Mouse (Mus musculus) olfactory bulb, adult 2 months (tissue): ENCODE data around the gene Prss57. TPM values are rescaled to one million over a fixed set of nuclear protein-coding genes. Genes with fewer than 3 reads are reported as not detected.
A peak's percentile ranks its signal among the peaks of the same experiment; 100 is the strongest.

Experiments used
- H3K27ac ChIP-seq: fragments of 200-500 bp; 2 replicates; pipeline ENCODE4 v1.5.1; 2012; ENCODE audit warnings: low read depth, low read length; ENCODE audit not compliant: insufficient read depth
- H3K4me1 ChIP-seq: fragments of 200-500 bp; 2 replicates; pipeline ENCODE4 v1.6.1; 2012; ENCODE audit warnings: low read length; ENCODE audit not compliant: control insufficient read depth, insufficient read depth
- H3K4me3 ChIP-seq: fragments of 200-500 bp; 2 replicates; pipeline ENCODE4 v1.5.1; 2012; ENCODE audit warnings: mild to moderate bottlenecking, low read depth, low read length, moderate library complexity; ENCODE audit not compliant: insufficient read depth
- CTCF ChIP-seq: fragments of 200-500 bp; IDR thresholded peaks from 2 replicates; pipeline ENCODE4 v1.5.1; 2012; ENCODE audit warnings: low read depth, mild to moderate bottlenecking, low read length, moderate library complexity; ENCODE audit not compliant: insufficient read depth
- POLR2A ChIP-seq: fragments of 200-500 bp; IDR thresholded peaks from 2 replicates; pipeline ENCODE4 v1.6.1; 2012; ENCODE audit warnings: mild to moderate bottlenecking, low read depth, low read length, moderate library complexity; ENCODE audit not compliant: insufficient read depth
- WGBS: fragments of 180-500 bp; shearing (Covaris S2); methylation state at CpG from one replicate; pipeline ENCODE4 v1.1.7; 2018; 5-methylcytosine and 5-hydroxymethylcytosine counted together
- polyA plus RNA-seq: library from polyadenylated mRNA; stranded (reverse); fragments of >200 nt; gene quantifications from 2 replicates; pipeline ENCODE4 v1.2.4, GENCODE M21; 2012; ENCODE audit warnings: low replicate concordance; ENCODE audit not compliant: missing spikeins, insufficient read depth, insufficient read length

Gene Prss57
- polyA plus RNA-seq, 1 experiment: not detected

DNA sequence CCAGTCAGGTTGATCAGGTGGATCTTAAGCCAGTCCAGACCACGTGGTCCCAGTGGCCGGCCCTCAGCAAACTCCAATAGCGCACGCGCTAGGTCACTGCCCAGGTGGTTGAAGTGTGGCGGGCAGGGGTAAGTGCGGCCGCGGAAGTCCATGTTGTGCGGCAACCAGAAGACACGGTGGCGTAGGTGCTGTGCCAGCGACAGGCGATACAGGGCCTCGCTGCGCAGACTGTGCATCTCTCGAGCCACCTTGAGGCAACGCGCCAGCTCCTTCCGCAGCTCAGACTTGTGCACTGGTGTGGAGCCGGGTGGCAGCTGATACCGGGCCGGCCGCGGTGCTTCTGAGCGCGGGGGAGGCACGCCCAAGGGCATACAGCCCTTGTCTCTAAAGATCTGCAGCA is 51.5 kb downstream of the Prss57 start:
- no peak overlapping the region for H3K4me3 ChIP-seq
- no peak overlapping the region for H3K27ac ChIP-seq
- TF ChIP-seq CTCF (no peak), POLR2A (no peak)
- 96% methylated on average over 28 of the region's 28 CpGs for WGBS
- H3K4me1 ChIP-seq: no peaks in the 10 kb centered on the region

DNA sequence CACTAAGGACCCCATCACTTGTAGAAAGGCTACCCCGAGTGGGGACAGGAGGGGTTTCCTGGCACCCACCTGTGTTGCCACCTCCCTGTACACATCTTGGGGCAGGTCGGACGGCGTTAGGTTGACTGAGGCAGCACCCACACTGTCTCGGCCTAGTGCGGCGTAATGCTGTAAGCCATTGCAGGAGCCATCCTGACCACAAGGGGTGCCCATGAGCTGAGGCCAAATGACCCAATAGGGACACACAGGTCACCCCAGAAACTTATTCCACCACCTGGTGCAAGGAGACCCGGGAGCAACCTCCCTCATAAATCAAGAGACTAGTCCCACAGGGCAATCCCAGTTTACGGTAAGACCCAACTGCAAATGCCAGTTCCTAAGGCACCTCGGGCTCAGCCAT is 52.5 kb downstream of the Prss57 start:
- WGBS: 86% methylated on average over 10 of the region's 10 CpGs
- no peaks in the 10 kb centered on the region for H3K4me1 ChIP-seq
- no peak for TF ChIP-seq POLR2A
- TF ChIP-seq CTCF: peak; percentile 35; the same call in 1 of the 2 replicates
- no peak overlapping the region for H3K4me3 ChIP-seq
- H3K27ac ChIP-seq: no peak overlapping the region

DNA sequence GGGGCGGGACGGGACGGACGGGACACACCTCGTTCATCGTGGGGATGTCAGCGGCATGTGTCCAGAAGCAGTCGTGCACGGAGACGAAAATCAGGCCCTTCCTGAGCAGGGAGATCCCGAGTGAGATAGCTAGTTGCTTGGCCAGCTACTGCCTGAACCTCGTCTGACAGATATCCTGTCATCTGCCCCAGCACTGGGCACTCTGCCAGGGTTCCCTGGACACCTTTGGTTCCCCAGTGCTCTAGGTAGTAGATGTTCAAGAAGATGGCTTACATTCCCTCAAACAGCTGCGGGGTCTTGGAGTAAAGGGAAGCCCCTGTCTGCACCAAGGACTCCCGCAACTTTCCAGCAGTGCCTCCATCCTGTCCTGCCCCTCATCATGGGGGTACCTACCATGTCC is 54.1 kb downstream of the Prss57 start:
- TF ChIP-seq POLR2A (no peak), CTCF (no peak)
- WGBS: 86% methylated on average over 14 of the region's 14 CpGs
- H3K4me1 ChIP-seq: no peaks in the 10 kb centered on the region
- no peak overlapping the region for H3K4me3 ChIP-seq
- H3K27ac ChIP-seq: no peak overlapping the region

DNA sequence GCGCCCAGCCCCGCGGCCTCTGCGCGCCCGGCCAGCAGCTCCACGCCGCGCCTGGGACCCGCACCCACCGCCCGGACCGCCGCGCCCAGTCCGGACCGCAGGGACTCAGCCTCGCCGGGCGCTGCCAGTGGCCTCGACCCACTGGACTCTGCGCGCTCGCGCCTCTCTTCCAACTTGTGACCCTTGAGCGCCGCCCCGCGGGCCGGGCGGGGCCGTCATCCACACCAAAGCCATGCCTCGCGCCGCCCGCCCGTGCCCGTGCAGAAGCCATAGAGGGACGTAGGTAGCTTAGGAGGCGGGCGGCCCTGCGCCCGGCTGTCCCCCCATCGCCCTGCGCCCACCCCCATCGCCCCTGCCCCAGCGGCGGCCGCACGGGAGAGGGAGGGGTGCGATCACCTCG is 55.4 kb downstream of the Prss57 start:
- Histone ChIP-seq H3K4me1 (no peaks in the 10 kb centered on the region), H3K4me3 (no peak overlapping the region), H3K27ac (no peak overlapping the region)
- WGBS: 57% methylated on average over 51 of the region's 52 CpGs
- TF ChIP-seq POLR2A: no peak
- no peak for TF ChIP-seq CTCF

DNA sequence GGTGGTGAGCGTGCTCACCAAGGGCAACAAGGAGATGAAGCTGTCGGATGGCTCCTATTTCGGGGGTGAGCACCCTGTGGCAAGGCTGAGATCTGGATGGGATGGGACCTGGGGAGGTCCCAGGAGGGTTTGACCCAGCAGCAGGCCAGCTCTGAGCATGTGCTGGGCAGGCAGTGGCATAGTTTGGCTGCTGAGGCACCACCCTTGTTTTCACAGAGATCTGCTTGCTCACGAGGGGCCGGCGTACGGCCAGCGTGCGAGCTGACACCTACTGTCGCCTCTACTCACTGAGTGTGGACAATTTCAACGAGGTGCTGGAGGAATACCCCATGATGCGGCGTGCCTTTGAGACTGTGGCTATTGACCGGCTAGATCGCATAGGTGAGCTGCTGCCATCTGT is 56.9 kb downstream of the Prss57 start:
- WGBS: 95% methylated on average over 15 of the region's 15 CpGs
- TF ChIP-seq CTCF: no peak
- TF ChIP-seq POLR2A: no peak
- no peak overlapping the region for H3K4me3 ChIP-seq
- peaks cover 8% of the 10 kb centered on the region for H3K4me1 ChIP-seq
- H3K27ac ChIP-seq: no peak overlapping the region

DNA sequence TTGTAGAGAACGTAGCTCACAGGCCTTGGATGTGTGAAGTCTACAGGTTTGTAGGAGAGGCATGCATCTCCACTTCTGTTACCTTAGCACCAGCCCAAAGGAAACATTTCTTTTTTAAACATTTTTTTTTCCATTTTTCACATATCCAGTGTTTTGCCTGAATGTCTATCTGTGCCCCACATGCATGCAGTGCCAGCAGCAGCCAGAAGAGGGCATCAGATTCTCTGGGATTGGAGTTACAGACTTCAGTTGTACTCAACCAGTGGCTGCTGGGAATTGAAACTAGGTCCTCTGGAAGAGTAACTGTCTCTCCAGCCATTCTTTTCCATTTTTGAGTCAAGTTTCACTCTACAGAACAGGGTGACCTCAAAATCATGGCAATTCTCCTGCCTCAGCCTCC is 58.3 kb downstream of the Prss57 start:
- no peak overlapping the region for H3K27ac ChIP-seq
- no peak overlapping the region for H3K4me3 ChIP-seq
- TF ChIP-seq CTCF (no peak), POLR2A (no peak)
- H3K4me1 ChIP-seq: peaks cover 16% of the 10 kb centered on the region
- WGBS: 95% methylated on average over 1 of the region's 1 CpGs

Other genes starting within 250 kb of the Prss57 start
- not detected in 2 replicates for gene Mier2, start 235.8 kb downstream of the Prss57 start, polyA plus RNA-seq
- not detected in 2 replicates for gene Theg, start 203.6 kb downstream of the Prss57 start, polyA plus RNA-seq
- not detected in 2 replicates for gene C2cd4c, start 176.9 kb downstream of the Prss57 start, polyA plus RNA-seq
- gene Shc2, start 153.0 kb downstream of the Prss57 start, polyA plus RNA-seq: not detected in 2 replicates
- not detected in 2 replicates for gene Odf3l2, start 145.2 kb downstream of the Prss57 start, polyA plus RNA-seq
- gene Madcam1, start 126.4 kb downstream of the Prss57 start, polyA plus RNA-seq: not detected in 2 replicates
- gene Tpgs1, start 121.6 kb downstream of the Prss57 start, polyA plus RNA-seq: not detected in 2 replicates
- gene Cdc34, start 108.8 kb downstream of the Prss57 start, polyA plus RNA-seq: not detected in 2 replicates
- not detected in 2 replicates for gene Gzmm, start 101.9 kb downstream of the Prss57 start, polyA plus RNA-seq
- not detected in 2 replicates for gene Bsg, start 86.5 kb downstream of the Prss57 start, polyA plus RNA-seq
- not detected in 2 replicates for gene Hcn2, start 74.3 kb downstream of the Prss57 start, polyA plus RNA-seq
- gene Polrmt, start 44.4 kb downstream of the Prss57 start, polyA plus RNA-seq: not detected in 2 replicates
- gene Fgf22, start 35.9 kb downstream of the Prss57 start, polyA plus RNA-seq: not detected in 2 replicates
- not detected in 2 replicates for gene Rnf126, start 24.0 kb downstream of the Prss57 start, polyA plus RNA-seq
- not detected in 2 replicates for gene Fstl3, start 13.7 kb downstream of the Prss57 start, polyA plus RNA-seq
- not detected in 2 replicates for gene Palm, start 2.6 kb upstream of the Prss57 start, polyA plus RNA-seq
- not detected in 2 replicates for gene Misp, start 30.0 kb upstream of the Prss57 start, polyA plus RNA-seq
- gene Ptbp1, start 63.5 kb upstream of the Prss57 start, polyA plus RNA-seq: 555 TPM in 1 of 2 replicates, not detected in the other
- gene Prtn3, start 83.5 kb upstream of the Prss57 start, polyA plus RNA-seq: not detected in 2 replicates
- not detected in 2 replicates for gene Plppr3, start 83.7 kb upstream of the Prss57 start, polyA plus RNA-seq
- not detected in 2 replicates for gene Elane, start 95.3 kb upstream of the Prss57 start, polyA plus RNA-seq
- not detected in 2 replicates for gene Cfd, start 99.9 kb upstream of the Prss57 start, polyA plus RNA-seq
- gene Med16, start 118.0 kb upstream of the Prss57 start, polyA plus RNA-seq: not detected in 2 replicates
- gene Gm26602, start 119.9 kb upstream of the Prss57 start, polyA plus RNA-seq: not detected in 2 replicates
- not detected in 2 replicates for gene Kiss1r, start 126.0 kb upstream of the Prss57 start, polyA plus RNA-seq
- gene R3hdm4, start 130.2 kb upstream of the Prss57 start, polyA plus RNA-seq: not detected in 2 replicates
- gene Arid3a, start 136.1 kb upstream of the Prss57 start, polyA plus RNA-seq: not detected in 2 replicates
- gene Wdr18, start 169.2 kb upstream of the Prss57 start, polyA plus RNA-seq: not detected in 2 replicates
- gene Grin3b, start 179.8 kb upstream of the Prss57 start, polyA plus RNA-seq: not detected in 2 replicates
- gene Tmem259, start 193.4 kb upstream of the Prss57 start, polyA plus RNA-seq: not detected in 2 replicates
- gene Cnn2, start 197.6 kb upstream of the Prss57 start, polyA plus RNA-seq: 124 and 250 TPM in 2 replicates
- gene Abca7, start 205.5 kb upstream of the Prss57 start, polyA plus RNA-seq: not detected in 2 replicates
- gene Arhgap45, start 225.7 kb upstream of the Prss57 start, polyA plus RNA-seq: 193 and 203 TPM in 2 replicates
- gene Polr2e, start 248.8 kb upstream of the Prss57 start, polyA plus RNA-seq: not detected in 2 replicates